Mouse (Mus musculus): ENCODE measurements around the gene F11r. TPM values are rescaled to one million over a fixed set of nuclear protein-coding genes. Genes with fewer than 3 reads are reported as not detected.
"Not testable (repeated sequence)": the region's sequence is repeated elsewhere in the genome, so short reads cannot be mapped to it uniquely, and the experiment has no call there.

F11r gene
- polyA plus RNA-seq, 1 experiment from 2014 or later, result 3.0 TPM

DNA sequence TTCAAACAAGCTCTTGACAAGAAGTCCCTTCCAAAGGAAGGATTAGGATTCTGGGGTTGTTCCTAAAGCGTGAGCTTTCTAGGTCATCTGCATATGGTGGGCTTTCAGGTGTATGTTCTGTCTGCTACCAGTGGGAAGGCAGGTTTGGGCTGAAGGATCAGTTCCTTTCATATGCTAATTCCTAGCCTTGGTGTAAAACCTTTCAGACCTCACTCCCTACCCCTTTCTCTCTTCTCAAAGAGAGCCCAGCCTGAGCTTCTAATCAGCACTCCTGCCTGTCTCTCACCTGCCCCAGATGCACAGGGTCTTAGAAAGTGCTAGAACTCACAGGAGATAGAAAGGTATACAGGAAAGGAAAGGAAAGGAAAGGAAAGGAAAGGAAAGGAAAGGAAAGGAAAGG is 34.1 kb downstream of the F11r start:
- DNase-seq (ENCODE audit: low spot score) (no peak), ATAC-seq (no peak)
- 69% methylated on average over 1 of the region's 1 CpGs for WGBS

DNA sequence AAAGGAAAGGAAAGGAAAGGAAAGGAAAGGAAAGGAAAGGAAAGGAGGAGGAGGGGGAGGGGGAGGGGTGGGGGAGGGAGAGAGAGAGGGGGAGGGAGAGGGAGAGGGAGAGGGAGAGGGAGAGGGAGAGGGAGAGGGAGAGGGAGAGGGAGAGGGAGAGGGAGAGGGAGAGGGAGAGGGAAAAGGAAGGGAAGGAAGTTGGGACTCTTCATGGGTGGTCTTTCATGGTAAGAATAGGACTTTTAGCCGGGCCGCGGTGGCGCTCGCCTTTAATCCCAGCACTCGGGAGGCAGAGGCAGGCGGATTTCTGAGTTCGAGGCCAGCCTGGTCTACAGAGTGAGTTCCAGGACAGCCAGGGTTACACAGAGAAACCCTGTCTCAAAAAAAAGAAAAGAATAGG is 34.6 kb downstream of the F11r start:
- not testable (repeated sequence) for H3K36me3 ChIP-seq (ENCODE audit: control insufficient read depth, insufficient read depth, low read length); H3K27me3 ChIP-seq (replicated peaks; ENCODE audit: control insufficient read depth, insufficient read depth, low read length); DNase-seq (ENCODE audit: low spot score); H3K9me3 ChIP-seq (replicated peaks; ENCODE audit: control insufficient read depth, low read length); H3K4me1 ChIP-seq (ENCODE audit: control insufficient read depth, insufficient read depth, low read length); ATAC-seq; H3K4me3 ChIP-seq (ENCODE audit: low read depth, low read length); H3K4me2 ChIP-seq (ENCODE audit: low read length); H3K27ac ChIP-seq (ENCODE audit: low read depth, low read length); H3K9ac ChIP-seq (ENCODE audit: low read length)
- WGBS, result 88% methylated on average over 8 of the region's 8 CpGs

More for the DNA sequence above, 34.1 kb downstream of the F11r start:
- Histone ChIP-seq H3K36me3 (ENCODE audit: control insufficient read depth, insufficient read depth, low read length) (no peaks in the 10 kb centered on the region), H3K4me2 (ENCODE audit: low read length) (no peak overlapping the region), H3K9me3 (replicated peaks; ENCODE audit: control insufficient read depth, low read length) (no peaks in the 10 kb centered on the region), H3K4me3 (ENCODE audit: low read depth, low read length) (no peak overlapping the region), H3K4me1 (ENCODE audit: control insufficient read depth, insufficient read depth, low read length) (no peaks in the 10 kb centered on the region), H3K9ac (ENCODE audit: low read length) (no peak overlapping the region), H3K27ac (ENCODE audit: low read depth, low read length) (no peak overlapping the region), H3K27me3 (replicated peaks; ENCODE audit: control insufficient read depth, insufficient read depth, low read length) (no peaks in the 10 kb centered on the region)

DNA sequence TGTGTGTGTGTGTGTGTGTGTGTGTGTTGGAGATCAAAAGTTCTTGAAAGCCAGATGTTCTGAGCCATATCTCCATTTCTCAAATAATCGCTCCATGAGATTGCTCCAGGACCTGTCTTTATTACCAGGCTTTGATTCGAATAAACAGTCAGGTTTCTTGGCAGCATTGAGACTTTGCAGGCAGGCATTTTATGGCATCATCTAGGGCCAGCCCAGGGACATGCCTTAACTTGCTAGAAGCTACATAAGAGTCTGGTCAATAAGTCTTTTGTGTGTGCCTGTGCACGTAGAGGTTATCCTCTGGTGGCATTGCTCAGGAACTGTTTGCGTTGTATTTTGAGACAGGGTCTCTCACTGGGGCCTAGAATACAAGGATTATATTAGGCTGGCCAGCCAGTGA is 36.2 kb downstream of the F11r start:
- Histone ChIP-seq H3K27me3 (replicated peaks; ENCODE audit: control insufficient read depth, insufficient read depth, low read length) (no peaks in the 10 kb centered on the region), H3K9me3 (replicated peaks; ENCODE audit: control insufficient read depth, low read length) (no peaks in the 10 kb centered on the region), H3K27ac (ENCODE audit: low read depth, low read length) (no peak overlapping the region), H3K9ac (ENCODE audit: low read length) (no peak overlapping the region), H3K4me3 (ENCODE audit: low read depth, low read length) (no peak overlapping the region), H3K4me1 (ENCODE audit: control insufficient read depth, insufficient read depth, low read length) (no peaks in the 10 kb centered on the region), H3K4me2 (ENCODE audit: low read length) (no peak overlapping the region), H3K36me3 (ENCODE audit: control insufficient read depth, insufficient read depth, low read length) (no peaks in the 10 kb centered on the region)
- DNase-seq (ENCODE audit: low spot score), result no peak
- ATAC-seq, result no peak
- 82% methylated on average over 4 of the region's 4 CpGs for WGBS

DNA sequence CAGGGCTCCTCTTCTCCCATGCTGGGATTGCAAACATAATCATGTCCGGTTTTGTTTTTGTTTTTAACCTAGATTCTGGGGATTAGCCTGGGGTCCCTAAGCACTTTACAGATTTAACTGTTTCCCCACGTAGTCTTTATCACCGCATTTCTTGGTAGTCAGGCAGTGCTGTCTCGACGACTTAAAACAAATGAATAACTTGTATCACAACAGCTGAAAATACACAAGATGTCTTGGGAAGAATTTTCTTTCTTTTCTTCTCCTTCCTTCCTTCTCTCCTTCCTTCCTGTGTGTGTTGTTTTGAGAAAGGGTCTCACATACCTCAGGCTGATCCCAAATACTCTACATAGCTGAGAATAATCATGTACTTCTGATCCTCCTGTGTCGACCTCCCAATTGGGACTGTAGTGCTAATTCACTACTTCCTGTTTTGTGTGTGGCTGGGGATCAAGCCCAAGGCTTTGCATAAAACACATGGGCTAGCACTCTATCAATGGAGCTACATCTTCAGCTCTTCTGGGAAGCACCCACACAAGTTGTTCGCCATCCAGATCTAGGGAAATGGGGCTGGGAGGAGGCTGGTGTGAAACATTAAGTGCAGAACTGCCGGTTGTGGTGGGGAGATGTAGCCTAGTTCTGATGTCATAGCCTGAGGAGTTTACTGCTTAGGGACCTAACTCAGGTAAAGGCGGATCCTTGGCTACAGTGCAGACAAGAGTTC is 36.7 kb downstream of the F11r start:
- DNase-seq (ENCODE audit: low spot score) (no peak), ATAC-seq (no peak)
- no peaks in the 10 kb centered on the region for H3K36me3 ChIP-seq (ENCODE audit: control insufficient read depth, insufficient read depth, low read length)
- H3K4me1 ChIP-seq (ENCODE audit: control insufficient read depth, insufficient read depth, low read length), result no peaks in the 10 kb centered on the region
- no peak overlapping the region for H3K27ac ChIP-seq (ENCODE audit: low read depth, low read length)
- no peaks in the 10 kb centered on the region for H3K27me3 ChIP-seq (replicated peaks; ENCODE audit: control insufficient read depth, insufficient read depth, low read length)
- no peak overlapping the region for H3K4me2 ChIP-seq (ENCODE audit: low read length)
- no peak overlapping the region for H3K4me3 ChIP-seq (ENCODE audit: low read depth, low read length)
- no peaks in the 10 kb centered on the region for H3K9me3 ChIP-seq (replicated peaks; ENCODE audit: control insufficient read depth, low read length)
- H3K9ac ChIP-seq (ENCODE audit: low read length), result no peak overlapping the region
- WGBS, result 70% methylated on average over 9 of the region's 9 CpGs

DNA sequence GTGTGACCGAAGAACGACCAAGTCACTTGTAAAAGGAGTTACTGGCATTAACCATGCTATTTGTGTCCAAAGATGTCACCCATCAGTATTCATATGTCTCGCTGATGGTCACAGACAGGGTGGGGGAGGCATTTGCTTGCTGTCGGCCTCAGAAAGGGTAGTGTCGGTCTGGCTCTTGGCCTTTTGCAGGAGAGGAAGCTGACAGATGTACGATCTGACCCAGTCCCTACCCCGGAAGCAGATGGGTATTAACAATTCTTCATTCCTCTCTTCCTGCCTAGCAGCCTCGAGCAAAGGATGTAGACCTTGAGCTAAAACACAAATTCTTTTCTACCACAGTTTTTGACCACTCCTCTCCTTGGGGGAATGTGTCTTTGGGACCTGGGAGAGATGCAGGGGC is 39.8 kb downstream of the F11r start:
- WGBS, result 87% methylated on average over 8 of the region's 8 CpGs
- H3K27me3 ChIP-seq (replicated peaks; ENCODE audit: control insufficient read depth, insufficient read depth, low read length), result no peaks in the 10 kb centered on the region
- no peak overlapping the region for H3K27ac ChIP-seq (ENCODE audit: low read depth, low read length)
- no peaks in the 10 kb centered on the region for H3K4me1 ChIP-seq (ENCODE audit: control insufficient read depth, insufficient read depth, low read length)
- H3K36me3 ChIP-seq (ENCODE audit: control insufficient read depth, insufficient read depth, low read length), result no peaks in the 10 kb centered on the region
- H3K9me3 ChIP-seq (replicated peaks; ENCODE audit: control insufficient read depth, low read length), result no peaks in the 10 kb centered on the region
- no peak overlapping the region for H3K4me3 ChIP-seq (ENCODE audit: low read depth, low read length)
- ATAC-seq, result no peak
- no peak overlapping the region for H3K4me2 ChIP-seq (ENCODE audit: low read length)
- no peak for DNase-seq (ENCODE audit: low spot score)
- 0 out of 2 replicates have a peak overlapping the region, but pooled peaks have one; percentile 5 for H3K9ac ChIP-seq (ENCODE audit: low read length)

DNA sequence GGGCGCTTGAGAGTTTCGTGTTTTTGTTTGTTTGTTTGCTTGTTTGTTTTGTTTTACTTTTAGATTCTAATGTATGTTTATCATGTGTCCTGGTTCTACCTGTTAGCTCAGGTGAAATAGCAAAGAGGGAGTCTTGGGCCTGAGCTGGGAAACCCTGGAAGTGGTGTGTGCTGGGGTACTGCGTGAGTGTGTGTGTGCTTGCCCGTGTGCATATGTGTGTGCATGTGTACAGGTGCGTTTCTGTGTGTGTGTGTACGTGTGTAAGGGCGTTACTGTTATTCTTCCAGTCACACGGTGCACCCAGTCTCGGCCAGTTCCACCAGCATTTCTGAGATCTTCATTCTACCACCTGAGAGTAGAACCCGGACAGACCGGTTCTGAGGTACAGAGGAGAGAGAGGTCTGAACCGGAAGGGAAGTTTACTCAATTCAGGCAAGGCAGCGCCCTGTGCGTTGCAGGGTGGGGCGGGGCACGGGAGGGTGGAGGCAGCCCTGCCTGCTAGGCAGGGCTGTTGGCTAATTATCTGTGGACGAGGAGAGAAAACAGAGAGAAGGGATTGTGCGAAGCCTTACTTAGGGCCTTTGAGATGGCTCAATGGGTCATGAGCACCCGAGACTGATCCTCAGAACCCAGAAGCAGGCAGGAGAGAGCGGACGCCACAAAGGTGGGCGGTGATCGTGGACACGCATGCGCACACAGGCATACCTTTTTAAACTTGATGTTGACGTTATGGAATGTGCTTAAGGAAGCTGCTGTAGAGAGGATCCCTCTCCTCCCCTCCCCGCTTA is 40.6 kb downstream of the F11r start:
- DNase-seq (ENCODE audit: low spot score) (peak; percentile 24), ATAC-seq (no peak)
- WGBS, result 62% methylated on average over 27 of the region's 27 CpGs
- Histone ChIP-seq H3K4me3 (ENCODE audit: low read depth, low read length) (peak overlapping the region; percentile 20; the same call in 1 of the 2 replicates), H3K36me3 (ENCODE audit: control insufficient read depth, insufficient read depth, low read length) (no peaks in the 10 kb centered on the region), H3K27me3 (replicated peaks; ENCODE audit: control insufficient read depth, insufficient read depth, low read length) (no peaks in the 10 kb centered on the region), H3K27ac (ENCODE audit: low read depth, low read length) (no peak overlapping the region), H3K9me3 (replicated peaks; ENCODE audit: control insufficient read depth, low read length) (no peaks in the 10 kb centered on the region), H3K4me2 (ENCODE audit: low read length) (peak overlapping the region; percentile 39), H3K9ac (ENCODE audit: low read length) (peak overlapping the region; percentile 54), H3K4me1 (ENCODE audit: control insufficient read depth, insufficient read depth, low read length) (no peaks in the 10 kb centered on the region)

DNA sequence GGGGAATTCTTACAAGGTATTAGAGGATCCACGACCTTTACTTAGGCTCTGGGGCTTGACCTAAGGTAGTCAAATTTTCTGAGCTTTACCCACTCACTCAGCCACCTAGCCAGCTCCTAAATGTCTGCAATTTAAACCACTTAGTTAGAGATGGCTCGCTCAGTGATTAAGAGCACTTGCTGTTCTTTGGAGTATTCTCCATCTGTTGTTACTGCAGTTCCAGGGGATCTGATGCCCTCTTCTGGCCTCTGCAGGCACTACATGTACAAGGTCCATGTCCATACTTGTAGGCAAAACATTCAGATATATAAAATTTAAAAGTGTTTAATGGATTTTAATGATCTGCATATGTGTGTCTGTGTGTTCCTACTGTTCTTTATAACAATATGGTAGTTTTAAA is 41.6 kb downstream of the F11r start:
- H3K4me1 ChIP-seq (ENCODE audit: control insufficient read depth, insufficient read depth, low read length), result no peaks in the 10 kb centered on the region
- ATAC-seq, result peak; percentile 48; the same call in 1 of the 2 replicates
- 60% methylated on average over 2 of the region's 2 CpGs for WGBS

DNA sequence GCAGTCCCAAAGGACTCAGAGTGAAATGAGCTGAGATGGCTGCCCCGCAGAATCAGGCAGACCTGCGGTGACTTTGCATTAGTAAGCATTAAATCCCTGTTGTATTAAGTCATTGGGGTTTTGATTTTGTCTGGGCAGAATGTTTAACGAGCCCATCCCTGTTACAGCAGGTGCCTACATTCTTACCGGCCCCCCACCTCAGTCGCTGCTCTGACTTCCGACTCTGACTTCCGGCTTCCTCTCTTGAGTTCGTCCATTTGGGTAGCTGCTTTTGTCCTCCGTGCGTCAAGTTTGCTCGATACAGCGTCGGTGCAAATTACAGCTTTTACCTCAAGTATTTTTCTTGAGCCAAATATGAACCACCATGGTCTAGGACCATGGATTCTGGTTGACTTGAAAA is 56.9 kb downstream of the F11r start:
- 88% methylated on average over 13 of the region's 13 CpGs for WGBS

More for the DNA sequence above, 41.6 kb downstream of the F11r start:
- Histone ChIP-seq H3K4me3 (ENCODE audit: low read depth, low read length) (no peak overlapping the region), H3K4me2 (ENCODE audit: low read length) (no peak overlapping the region), H3K9me3 (replicated peaks; ENCODE audit: control insufficient read depth, low read length) (no peaks in the 10 kb centered on the region), H3K27me3 (replicated peaks; ENCODE audit: control insufficient read depth, insufficient read depth, low read length) (no peaks in the 10 kb centered on the region), H3K36me3 (ENCODE audit: control insufficient read depth, insufficient read depth, low read length) (no peaks in the 10 kb centered on the region), H3K9ac (ENCODE audit: low read length) (no peak overlapping the region), H3K27ac (ENCODE audit: low read depth, low read length) (no peak overlapping the region)
- DNase-seq (ENCODE audit: low spot score), result peak; percentile 78

DNA sequence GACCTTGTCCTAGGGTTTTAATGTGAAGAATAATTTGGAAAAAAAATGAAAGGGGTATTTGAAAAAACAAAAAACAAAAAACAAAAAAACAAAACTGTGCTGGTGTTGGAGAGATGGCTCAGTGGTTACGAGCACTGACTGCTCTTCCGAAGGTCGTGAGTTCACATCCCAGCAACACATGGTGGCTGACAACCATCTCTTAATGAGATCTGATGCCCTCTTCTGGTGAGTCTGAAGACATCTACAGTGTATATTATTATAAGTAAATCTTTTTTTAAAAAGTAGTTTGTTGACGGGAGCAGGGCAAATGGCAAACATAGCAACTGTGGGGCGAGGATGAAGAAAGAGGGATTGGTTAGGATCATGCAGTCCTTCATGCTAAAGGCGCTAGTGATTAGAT is 58.0 kb downstream of the F11r start:
- Histone ChIP-seq H3K27ac (ENCODE audit: low read depth, low read length) (no peak overlapping the region), H3K4me1 (ENCODE audit: control insufficient read depth, insufficient read depth, low read length) (no peaks in the 10 kb centered on the region), H3K4me3 (ENCODE audit: low read depth, low read length) (no peak overlapping the region), H3K4me2 (ENCODE audit: low read length) (no peak overlapping the region), H3K27me3 (replicated peaks; ENCODE audit: control insufficient read depth, insufficient read depth, low read length) (no peaks in the 10 kb centered on the region), H3K36me3 (ENCODE audit: control insufficient read depth, insufficient read depth, low read length) (no peaks in the 10 kb centered on the region), H3K9ac (ENCODE audit: low read length) (no peak overlapping the region), H3K9me3 (replicated peaks; ENCODE audit: control insufficient read depth, low read length) (no peaks in the 10 kb centered on the region)
- ATAC-seq, result no peak
- no peak for DNase-seq (ENCODE audit: low spot score)
- WGBS, result 93% methylated on average over 6 of the region's 6 CpGs

More for the DNA sequence above, 56.9 kb downstream of the F11r start:
- Histone ChIP-seq H3K27ac (ENCODE audit: low read depth, low read length) (no peak overlapping the region), H3K9me3 (replicated peaks; ENCODE audit: control insufficient read depth, low read length) (no peaks in the 10 kb centered on the region), H3K36me3 (ENCODE audit: control insufficient read depth, insufficient read depth, low read length) (no peaks in the 10 kb centered on the region), H3K4me2 (ENCODE audit: low read length) (no peak overlapping the region), H3K4me3 (ENCODE audit: low read depth, low read length) (no peak overlapping the region), H3K4me1 (ENCODE audit: control insufficient read depth, insufficient read depth, low read length) (no peaks in the 10 kb centered on the region), H3K27me3 (replicated peaks; ENCODE audit: control insufficient read depth, insufficient read depth, low read length) (no peaks in the 10 kb centered on the region), H3K9ac (ENCODE audit: low read length) (no peak overlapping the region)
- ATAC-seq (no peak), DNase-seq (ENCODE audit: low spot score) (no peak)
